Mouse (Mus musculus): Measurements from ENCODE around the gene Fhit. TPM values are rescaled to one million over a fixed set of nuclear protein-coding genes. Genes with fewer than 3 reads are reported as not detected.

The Fhit gene
- total RNA-seq, 2 experiments from 2014 or later: 8.6 to 10.8 TPM

DNA sequence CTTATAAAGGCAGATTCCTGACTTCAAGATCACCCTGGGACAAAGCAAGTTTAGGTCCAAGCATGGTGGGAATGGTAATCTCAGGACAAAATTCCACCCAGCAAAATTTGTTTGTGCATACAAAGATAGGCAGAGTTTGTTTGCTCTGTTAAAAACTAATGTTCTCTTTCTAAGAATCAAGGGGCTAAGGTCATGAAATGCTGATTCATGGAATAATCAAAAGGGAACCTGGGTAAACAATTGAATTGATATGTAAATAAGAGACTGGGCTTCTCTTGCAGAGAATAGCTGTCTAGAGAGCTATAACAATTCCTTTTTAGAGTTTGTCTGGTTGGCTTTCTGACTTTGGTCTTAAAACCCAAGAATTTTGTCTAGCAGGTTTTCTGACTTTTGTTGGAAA is 647.8 kb downstream of the Fhit start:
- DNase-seq: no peak

DNA sequence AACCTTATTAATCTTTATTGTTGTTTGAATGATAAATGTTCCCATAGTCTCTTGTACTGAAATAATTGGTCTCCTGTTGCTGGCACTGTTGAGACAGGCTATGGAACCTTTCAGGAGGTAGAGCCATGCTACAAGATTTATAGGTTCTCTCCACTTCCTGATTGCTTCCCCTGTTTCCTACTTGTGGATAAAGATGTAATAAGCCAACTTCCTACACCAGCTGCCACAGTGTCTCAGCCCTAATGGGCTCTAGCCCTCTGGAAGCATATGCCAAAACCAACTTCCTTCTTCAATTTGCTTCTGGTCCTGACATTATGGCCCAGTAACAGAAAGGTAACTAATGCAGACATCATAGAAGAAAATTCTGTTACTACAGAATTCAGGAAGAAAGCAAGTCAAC is 652.6 kb downstream of the Fhit start:
- no peak for DNase-seq

DNA sequence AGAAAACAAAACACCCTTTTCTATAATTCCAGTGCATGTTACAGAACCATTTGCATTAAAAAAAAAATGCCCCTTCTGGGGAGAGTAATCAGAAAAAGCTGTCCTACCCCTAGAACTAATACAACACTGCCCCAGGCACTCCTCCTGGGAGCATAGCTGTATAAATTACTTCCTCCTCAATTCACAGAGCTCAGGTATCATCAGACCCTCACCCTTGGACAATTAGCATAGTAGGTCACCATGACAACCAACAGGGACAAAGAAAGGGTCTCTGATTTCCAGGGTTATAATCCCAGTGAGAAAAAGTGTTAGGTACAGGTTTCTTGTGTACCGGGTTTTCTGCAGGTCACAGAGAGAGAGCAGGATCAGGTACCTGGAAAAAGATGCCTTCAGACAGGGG is 654.3 kb downstream of the Fhit start:
- DNase-seq: no peak

DNA sequence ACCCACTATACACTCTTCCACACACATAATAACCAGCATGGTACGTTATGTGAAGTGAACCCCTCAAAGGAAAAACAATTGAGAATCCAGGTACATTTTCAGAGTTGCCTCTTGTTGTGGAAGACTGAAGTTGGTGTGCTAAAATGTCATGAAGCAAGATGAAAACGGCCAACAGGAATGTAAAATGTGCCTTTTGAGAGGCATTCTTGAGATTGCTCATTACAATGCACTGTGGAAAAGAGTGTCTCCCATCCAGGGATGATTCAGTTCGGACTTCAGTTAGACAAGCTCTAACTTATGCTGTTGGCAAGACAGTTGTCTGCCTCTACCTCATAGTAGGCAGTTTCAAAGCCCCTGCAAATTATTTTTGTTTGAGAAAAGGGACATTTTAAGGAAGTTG is 676.0 kb downstream of the Fhit start:
- no peak for DNase-seq

DNA sequence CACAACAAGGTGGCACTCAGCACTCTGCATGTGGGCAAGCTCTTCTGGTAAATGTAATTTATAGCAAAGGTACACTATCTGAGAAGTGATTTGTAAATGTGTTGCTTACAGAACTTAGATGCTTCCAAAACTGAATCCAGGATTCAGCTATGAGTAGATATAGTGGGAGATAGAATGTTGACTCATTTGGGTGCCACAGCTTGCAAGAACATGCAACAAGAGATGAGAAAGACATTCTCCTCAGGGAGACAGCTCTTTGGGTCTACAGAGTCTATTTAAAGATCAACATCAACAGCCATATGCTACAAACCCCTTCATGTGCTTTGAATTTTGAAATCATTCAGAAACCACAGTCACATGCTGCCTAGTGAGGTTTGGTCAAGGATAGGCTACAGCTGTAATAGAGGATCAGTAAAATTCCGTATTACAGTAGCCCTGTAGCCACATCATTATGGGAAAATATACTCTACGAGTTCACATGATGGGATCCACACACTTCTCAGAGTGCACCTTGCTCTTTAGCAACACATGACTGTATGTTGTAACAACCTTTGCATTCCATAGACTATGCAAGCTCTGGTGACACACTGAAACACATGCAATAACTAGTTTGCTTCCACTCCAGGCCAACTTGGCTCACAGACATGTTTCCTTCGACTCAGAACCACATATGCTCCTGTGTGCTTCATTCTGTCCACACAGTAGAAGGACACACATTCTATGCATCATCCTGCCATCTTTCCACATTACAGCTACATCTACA is 678.8 kb downstream of the Fhit start:
- no peak for DNase-seq

DNA sequence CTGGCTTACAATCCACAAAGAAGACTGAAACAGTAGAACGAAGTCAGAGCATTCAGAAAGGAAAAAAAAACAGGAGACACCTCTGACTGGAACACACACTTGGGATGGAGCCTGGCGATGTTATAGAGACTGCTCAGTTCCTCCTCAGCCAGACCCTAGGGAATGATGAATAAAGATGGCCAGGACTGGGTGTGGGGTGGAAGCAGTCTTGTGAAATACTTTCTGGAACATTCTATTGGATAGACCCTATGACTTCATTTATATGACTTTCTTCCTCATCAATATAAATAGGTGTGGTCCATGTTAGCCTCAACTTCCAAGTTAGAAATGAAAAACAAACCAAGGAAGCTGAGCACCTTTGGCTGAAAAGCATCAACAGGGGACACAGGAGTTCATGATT is 680.5 kb downstream of the Fhit start:
- no peak for DNase-seq

DNA sequence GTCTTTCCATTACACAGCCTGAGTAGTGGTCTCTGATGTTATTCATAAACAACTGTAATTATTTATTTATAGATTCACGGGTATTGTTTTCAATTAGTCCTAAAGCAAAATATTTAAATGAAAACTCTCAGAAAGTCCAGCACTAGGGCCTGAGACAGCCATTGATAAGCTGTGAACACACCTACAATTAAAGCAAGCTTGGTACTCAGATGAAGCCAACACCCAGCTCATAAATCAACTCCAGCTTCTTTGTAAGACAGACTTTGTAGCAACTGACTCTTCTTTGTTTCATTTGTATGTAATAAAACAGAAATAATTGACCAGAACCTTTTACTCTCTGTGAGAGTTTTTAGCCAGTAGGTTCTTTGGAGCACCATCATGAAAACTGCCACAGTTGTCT is 681.2 kb downstream of the Fhit start:
- no peak for DNase-seq

DNA sequence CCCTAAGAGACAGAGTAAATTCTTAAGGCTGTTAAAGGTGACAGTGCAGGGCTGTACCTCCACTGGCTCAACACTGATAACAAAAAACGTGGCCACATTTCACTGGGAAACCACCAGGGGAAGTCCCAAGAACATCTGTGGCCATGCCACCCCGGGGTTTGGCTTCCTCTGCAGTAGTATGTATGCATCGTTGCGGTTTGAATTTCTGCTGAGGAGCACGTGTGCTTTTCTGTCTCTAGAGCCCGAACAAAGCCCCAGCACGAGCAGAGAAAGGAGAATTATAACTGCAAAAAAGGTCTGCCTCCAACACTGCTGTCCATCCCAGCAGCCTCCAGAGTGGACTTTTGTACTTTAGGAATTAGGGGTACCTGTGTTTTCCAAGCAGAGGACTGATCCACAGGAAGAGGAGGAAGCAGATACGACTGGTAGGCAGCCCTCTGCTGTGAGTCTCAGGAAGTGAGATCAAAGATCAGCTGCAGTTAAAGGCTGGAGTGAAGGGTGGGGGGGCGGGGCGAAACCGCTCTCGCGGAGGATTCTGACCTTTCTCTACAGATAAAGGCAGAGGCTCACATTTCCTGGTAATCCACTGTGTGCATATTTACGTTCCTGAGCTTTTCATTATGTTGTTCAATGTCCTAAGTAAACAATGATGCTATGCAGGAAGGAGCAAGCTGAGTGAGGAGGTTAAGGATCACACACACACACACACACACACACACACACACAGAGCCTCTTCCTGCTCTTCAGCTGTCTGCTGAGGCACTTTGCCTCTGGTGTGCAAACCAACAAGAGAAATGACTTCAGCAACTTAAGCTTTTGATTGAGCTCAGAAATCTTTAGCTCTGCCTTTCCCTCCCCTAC is 708.6 kb downstream of the Fhit start:
- DNase-seq: peak; percentile 35

DNA sequence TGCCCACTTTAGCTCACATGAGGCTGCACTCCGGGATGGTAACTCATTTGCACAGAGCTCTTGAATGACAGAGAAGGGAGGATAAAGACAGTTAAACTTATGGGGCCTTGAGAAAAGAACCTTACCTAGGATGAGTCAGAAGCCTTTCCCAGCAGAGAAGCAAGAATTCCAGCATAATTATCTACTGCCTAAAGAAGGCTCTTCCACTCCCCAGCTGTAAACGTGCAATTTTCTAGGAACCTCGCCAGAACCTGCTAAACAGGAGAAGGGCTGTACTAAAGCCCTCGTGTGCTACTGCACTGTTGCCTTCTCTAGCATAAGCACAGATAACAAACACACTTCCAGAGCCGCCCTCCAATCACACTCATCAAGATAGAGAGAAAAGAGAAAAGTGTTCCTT is 709.6 kb downstream of the Fhit start:
- peak; percentile 2 for DNase-seq

DNA sequence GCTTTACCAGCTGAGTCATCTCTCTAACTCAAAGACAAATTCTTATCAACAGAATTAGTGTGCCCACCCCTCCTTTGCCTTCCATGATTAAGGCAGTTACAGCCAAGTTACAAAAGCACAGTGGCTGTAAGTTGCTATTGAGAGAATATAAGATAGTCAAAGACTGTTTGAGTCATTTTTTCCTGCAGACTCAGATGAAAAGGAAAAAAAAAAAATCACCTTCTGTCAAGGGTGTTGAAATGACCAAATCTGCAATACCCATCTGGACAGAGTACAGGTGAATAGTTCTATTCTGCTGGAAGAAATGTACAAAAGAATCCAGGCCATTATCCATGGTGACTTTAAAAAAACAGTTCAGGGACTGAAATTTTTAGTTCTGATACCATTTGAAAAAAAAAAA is 716.5 kb downstream of the Fhit start:
- DNase-seq: no peak

DNA sequence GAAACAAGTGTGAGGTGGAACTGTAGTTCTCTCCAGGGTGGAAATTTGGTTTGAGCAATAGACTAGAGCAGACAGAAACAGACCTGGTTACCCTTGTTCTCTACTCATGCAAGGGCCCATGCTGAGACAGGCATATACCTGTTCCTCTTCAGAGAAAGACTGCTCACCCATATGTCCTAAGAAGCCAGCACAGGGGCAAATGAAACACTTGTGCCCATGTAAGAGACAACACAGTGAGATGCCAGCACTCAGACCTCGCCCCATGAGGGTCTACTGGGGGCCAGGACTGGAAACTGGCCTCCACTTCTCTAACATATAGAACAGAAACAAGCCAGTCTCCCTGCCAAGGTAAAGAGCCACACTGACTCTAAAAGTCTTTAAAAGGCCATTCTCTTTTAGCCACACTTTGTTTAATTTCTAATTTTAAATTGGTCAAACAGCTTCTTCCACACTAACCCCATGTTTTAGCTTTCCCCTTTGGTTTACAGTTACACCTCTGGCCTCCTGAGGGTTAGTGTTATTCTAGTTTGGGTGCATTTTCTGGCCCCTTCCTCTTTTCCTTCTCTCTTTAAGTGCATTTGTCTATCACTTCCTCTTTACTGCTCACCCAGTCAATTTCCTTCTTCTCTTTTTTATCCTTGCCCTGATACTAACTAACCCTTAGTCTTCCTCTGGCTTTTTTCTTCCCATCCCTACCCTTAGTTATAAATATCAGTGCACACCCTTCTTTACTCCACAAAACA is 722.7 kb downstream of the Fhit start:
- DNase-seq: no peak

DNA sequence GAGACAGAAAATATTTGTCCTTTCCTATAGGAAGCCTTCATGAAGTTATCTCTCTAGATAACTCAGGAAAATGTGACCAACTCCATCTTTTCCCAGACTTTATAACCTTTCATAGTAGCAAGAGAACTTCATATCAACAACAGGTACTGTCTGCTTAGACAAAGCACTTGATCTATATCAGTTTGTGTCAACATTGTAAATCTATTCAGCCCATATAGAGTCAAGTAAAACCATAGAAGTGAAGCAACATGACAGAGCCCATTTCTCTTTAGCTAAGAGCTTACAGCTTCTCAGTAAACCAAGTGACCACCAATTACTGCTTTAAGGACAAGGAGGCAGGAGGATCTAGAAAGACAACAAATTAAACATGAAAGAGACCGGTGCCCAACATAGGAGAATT is 725.6 kb downstream of the Fhit start:
- DNase-seq: no peak

DNA sequence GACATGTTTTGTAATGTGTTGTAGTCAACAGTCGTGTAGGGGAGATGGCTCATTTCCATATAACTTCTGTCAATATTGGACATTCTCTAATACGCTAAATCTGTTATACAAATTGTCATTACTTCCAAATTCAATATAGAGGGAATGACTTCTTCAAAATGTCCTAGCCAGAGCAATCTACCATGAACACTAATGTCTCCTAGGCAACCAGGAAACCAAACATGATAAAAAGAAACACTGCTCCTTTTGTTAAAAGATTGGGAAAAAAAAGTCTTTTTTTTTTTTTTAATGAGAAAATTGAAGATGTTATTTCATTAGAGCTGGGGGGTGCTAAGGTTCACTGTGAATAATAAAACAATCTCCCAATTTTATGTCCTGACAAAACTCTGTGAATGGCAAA is 729.3 kb downstream of the Fhit start:
- DNase-seq: no peak

DNA sequence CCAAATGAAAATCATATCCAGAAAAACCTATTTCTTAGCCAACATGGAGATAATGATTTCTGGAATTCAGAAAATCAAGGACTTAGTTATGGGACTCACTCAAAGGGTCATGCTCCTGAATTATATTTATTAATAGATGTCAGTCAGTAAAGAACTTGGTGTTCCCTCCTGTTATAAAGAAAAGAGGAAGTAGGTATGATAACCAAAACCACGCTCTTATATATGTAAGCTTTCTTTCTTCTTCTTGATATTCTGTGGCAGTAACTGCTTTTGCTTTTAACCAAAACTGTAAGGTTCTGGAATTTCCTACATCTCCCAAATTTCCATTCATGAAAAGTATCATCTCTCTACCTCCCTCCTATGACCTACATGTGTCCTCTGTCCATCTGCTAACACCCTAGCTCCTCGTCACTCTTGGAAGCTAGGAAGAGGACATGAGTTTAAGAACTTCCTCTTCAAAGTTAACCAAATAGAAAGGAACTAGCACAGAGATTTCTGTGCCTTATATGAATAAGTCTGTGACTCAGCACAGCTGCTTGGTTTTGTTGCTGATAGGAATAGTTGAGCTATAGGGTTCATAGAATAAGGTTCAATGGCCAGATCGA is 731.3 kb downstream of the Fhit start:
- DNase-seq: no peak

DNA sequence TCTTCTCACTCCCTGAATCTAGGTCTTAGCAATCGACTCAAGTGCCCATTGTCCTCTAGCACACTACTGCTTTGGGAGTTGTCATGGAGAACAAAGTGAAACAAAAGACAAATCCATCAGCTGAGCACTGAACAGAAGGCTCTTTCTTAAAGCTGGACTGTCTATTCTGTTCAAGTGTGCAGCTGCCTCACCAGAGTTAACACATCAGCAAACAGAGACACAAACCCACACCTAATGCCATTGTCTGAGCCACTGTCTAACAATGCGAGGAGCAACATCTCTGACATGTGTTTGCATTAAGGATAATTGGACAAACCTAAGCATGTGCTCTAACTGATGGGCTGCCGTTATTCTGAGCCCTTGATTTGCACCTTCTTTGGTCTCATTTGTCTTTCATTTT is 738.3 kb downstream of the Fhit start:
- DNase-seq: no peak

DNA sequence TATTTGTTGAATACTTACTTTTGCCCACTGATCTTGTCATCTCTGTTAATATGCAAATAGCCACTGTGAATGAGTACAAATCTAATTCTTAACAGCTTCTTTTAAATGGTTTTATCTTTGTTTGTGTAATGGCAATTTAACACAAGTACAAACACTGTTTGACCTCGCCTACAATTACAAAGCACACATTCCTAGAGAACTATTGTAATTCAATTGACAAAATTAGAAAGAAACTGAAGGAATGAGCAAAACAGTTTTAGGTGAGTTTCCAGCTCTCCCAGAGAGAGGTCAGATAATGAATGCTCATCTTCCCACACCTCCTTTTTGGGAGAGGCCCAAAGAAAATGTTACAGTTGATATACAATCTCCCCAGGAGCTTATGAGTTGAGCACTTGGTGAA is 739.6 kb downstream of the Fhit start:
- DNase-seq: no peak

DNA sequence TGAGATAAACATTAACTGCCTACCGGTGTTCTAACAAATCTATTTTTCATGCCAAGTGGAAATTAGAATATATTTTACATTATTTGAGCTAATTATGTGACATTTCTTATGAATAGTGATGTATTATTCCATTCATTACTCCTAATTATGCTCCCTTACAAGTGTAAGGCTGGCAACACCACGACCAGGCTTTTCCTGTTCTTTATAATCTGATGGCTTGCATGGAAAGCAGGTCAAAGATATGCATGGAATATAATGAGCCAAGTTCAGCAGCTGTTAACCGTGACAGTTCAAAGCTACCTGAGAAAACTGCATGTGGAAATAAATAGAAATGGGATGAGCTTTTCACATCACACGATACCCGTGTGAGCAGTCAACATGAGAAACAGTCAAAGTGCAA is 746.8 kb downstream of the Fhit start:
- no peak for DNase-seq

DNA sequence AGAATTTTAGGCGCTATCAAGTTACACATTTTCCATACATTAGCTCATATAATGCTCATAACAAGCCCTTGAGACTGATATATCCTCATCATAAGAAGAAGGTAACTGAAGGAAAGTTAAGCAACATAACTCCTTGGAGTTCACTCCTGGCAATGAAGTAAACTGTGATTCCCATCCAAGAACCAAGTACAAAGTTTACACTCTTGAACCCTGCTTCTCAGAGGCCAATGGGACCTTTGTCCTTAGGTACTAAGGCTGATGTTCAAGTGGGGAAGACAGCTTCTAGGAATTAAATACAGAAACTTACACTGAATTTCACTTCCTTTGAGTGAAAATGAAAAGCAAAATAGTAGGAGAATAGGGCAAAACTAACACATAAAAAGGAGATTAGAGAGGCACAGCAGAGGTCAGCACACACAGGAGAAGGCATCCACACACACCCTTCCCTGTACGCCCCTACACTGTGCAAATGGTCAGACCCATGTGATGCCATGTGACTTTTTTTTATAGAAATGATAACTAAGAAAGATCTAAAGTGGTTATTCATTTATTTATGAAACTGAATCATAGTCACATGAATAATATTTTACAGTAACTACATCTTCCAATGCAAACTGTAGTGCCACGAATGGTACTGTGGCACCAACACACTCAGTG is 752.4 kb downstream of the Fhit start:
- no peak for DNase-seq

DNA sequence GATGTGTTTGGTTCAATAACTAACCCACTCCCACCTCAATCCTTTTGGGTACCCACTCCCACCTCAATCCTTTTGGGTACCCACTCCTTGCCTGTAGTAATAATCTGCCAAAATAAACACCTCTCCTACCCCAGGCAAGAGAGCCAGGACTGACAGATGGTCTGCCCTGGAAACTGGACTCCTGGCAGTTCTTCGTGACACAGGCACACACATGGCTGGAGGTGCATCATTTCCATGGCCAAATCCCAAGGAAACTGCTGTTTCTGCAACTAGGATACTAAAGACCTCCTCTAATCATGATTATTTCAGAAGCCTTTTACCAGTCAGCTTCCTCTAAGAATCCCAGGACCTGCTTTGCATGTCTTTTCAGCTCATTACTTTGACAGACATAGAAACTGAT is 756.5 kb downstream of the Fhit start:
- no peak for DNase-seq

DNA sequence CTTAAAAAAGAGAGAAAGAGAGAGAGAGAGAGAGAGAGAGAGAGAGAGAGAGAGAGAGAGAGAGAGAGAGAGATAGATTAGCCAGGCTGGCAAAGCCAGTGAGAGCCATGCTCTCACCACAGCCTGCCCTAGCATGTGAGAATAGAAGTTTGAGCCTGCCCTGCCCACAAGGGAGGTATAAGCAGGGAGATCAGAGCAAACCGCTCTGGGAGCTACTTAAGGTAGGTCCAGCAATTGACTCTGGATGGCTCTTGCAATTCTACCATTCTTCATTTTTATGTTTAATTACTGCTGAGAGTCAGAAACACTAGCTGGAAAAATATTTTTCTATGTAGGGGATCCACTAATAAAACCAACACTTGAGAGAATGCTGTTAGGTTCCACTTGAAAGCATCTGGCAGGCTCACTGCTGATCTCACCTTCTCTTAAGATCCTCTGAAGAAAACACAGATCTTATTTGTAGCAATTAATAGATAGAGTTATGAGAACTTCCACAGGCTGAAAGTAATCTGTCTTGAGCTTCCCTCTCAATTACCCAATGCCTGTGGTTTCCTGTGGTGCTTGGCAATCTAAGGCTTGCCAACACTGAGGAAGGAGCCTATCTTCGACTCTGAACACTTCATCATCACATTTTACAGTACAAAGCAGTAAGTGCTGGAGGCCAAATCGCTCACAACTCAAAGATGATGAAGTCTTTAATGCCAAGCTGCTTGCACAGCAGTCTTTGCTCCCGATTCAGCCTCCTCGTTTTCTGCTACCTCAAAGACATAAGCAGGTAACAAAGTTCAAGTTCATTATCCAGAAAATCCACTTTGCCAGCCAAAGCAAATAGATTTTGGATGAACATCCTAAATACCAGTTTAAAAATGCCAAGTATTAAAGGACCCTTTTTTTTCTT is 793.8 kb downstream of the Fhit start:
- no peak for DNase-seq

DNA sequence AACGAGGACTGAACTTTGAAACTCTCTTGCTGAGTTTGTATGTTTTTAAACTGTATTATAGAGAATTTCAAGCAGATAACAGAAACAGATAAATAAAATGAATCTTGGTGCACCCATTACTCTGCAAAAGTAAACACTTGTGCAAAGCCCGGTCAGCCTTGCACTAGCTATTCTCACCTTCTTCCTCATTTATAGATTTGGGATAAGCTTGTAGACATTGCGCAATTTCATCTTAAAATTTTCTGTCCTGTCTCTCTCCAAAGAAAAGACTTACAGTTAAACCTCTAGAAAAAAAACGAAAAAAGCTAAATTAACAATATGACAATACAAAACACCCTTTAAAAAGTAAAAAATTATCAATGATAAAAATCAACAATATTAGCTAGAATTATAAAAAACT is 795.0 kb downstream of the Fhit start:
- DNase-seq: no peak
